Mouse (Mus musculus): ENCODE results near the gene Ppm1h. TPM values are rescaled to one million over a fixed set of nuclear protein-coding genes. Genes with fewer than 3 reads are reported as not detected.

The Ppm1h gene
- polyA plus RNA-seq, 1 experiment from 2014 or later: 3.6 TPM

DNA sequence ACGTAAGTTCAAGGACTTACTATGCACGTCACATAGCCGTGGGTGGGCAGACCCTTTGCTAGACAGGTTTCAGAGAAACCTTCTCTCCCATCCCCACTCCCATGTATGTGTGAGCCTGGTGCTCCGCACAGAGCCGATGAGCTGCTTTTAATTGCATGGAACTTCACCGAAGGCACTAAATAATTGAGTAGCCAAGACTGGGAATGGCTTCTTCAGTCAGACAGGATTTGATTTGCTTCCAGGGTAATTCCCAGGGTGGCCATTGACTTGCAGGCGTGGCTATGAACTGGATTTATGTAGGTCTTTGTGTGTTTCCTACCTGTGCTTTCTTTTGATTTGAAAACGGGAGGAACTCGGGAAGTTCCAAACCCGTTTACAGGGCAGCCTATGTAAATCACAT, 202.9 kb downstream of the Ppm1h start:
- ATAC-seq (replicated peaks; ENCODE audit: low FRiP score) (no peak), DNase-seq (ENCODE audit: low spot score) (no peak)
- Histone ChIP-seq H3K4me3 (ENCODE audit: low read depth, low read length) (no peak overlapping the region), H3K9me3 (ENCODE audit: control insufficient read depth, low read length) (no peaks in the 10 kb centered on the region), H3K4me2 (ENCODE audit: low read depth, low read length, severe bottlenecking) (no peak overlapping the region), H3K27me3 (ENCODE audit: control insufficient read depth, insufficient read depth, low read length) (no peaks in the 10 kb centered on the region), H3K9ac (ENCODE audit: low read length) (no peak overlapping the region), H3K4me1 (replicated peaks; ENCODE audit: control insufficient read depth, insufficient read depth, low read length) (peaks cover 15% of the 10 kb centered on the region; the same call in 1 of the 2 replicates), H3K27ac (ENCODE audit: low read depth, low read length) (no peak overlapping the region), H3K36me3 (ENCODE audit: control insufficient read depth, insufficient read depth, low read length) (no peaks in the 10 kb centered on the region)
- WGBS: 87% methylated on average over 10 of the region's 10 CpGs

DNA sequence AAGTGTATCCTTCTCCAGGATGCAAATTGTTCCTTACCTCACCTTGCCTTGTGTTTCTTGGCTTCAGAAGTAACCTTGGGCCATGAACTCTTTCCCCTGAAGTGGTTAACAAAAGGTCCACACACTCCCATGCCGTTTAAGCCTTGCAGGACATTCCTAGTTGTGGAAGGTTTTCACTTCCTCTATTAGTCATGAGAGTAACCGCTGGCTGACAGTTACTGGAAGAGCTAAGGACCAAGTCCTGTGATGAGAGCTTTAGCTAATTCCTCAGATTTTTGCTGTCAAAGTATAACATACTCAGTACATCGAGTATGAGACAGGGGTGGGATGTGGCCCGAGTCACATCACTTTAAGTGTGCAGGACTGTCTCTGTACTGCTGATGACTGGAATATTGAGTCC, 204.1 kb downstream of the Ppm1h start:
- no peak overlapping the region for H3K4me3 ChIP-seq (ENCODE audit: low read depth, low read length)
- H3K4me2 ChIP-seq (ENCODE audit: low read depth, low read length, severe bottlenecking): no peak overlapping the region
- DNase-seq (ENCODE audit: low spot score) (no peak), ATAC-seq (replicated peaks; ENCODE audit: low FRiP score) (no peak)
- H3K27me3 ChIP-seq (ENCODE audit: control insufficient read depth, insufficient read depth, low read length): no peaks in the 10 kb centered on the region
- WGBS: 86% methylated on average over 4 of the region's 4 CpGs
- H3K4me1 ChIP-seq (replicated peaks; ENCODE audit: control insufficient read depth, insufficient read depth, low read length): peaks cover 26% of the 10 kb centered on the region
- H3K27ac ChIP-seq (ENCODE audit: low read depth, low read length): no peak overlapping the region
- no peak overlapping the region for H3K9ac ChIP-seq (ENCODE audit: low read length)
- no peaks in the 10 kb centered on the region for H3K9me3 ChIP-seq (ENCODE audit: control insufficient read depth, low read length)
- no peaks in the 10 kb centered on the region for H3K36me3 ChIP-seq (ENCODE audit: control insufficient read depth, insufficient read depth, low read length)

DNA sequence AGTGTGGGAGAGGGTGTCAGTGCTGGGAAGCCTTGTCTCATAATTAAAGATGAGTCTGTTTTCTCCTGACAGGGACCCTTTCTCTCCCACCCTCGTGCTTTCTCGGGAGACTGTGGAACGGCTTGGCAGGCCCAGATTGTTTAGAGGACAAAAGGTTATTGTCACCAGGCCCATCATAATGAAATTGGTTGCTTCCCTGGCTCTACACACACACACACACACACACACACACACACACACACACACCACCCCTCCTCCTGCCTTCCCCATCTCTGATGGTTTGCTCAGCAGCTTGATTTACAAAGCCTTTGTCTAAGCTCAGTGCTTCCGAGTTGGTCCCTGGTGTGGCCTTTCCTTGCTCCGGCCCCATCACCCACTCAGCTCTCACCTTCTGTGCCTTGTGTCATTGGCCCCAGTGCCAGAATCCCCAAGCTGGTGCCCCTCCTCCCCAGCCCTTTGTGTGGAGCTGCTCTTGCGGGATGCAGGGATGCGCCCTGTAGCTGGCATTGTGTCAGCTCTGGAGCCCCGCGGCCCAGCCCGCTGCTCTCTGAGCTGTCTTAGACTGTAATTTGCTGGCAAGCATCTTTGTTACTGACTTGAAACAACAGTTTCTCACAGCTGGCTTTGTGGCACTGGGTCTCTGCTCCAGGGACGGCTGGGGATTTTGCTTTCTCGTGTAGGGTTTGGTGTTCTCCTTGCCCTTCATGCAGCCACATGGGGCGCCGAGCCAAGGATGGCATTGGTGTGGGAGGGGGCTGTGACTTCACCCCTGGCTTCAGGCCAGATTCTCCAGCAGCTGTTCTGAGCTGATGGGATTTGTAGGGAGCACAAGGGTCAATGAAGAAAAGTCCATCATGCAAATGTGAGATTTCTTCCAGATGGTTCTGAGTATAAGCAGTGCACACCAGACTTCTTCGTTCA, 205.5 kb downstream of the Ppm1h start:
- no peaks in the 10 kb centered on the region for H3K27me3 ChIP-seq (ENCODE audit: control insufficient read depth, insufficient read depth, low read length)
- no peaks in the 10 kb centered on the region for H3K9me3 ChIP-seq (ENCODE audit: control insufficient read depth, low read length)
- WGBS: 9% methylated on average over 15 of the region's 15 CpGs
- no peaks in the 10 kb centered on the region for H3K36me3 ChIP-seq (ENCODE audit: control insufficient read depth, insufficient read depth, low read length)
- peak overlapping the region; percentile 35 for H3K4me2 ChIP-seq (ENCODE audit: low read depth, low read length, severe bottlenecking)
- H3K4me1 ChIP-seq (replicated peaks; ENCODE audit: control insufficient read depth, insufficient read depth, low read length): peaks cover 30% of the 10 kb centered on the region
- peak overlapping the region; percentile 91 for H3K27ac ChIP-seq (ENCODE audit: low read depth, low read length)
- peak overlapping the region; percentile 61 for H3K9ac ChIP-seq (ENCODE audit: low read length)
- peak; percentile 72 for ATAC-seq (replicated peaks; ENCODE audit: low FRiP score)
- peak; percentile 81 for DNase-seq (ENCODE audit: low spot score)
- no peak overlapping the region for H3K4me3 ChIP-seq (ENCODE audit: low read depth, low read length)

DNA sequence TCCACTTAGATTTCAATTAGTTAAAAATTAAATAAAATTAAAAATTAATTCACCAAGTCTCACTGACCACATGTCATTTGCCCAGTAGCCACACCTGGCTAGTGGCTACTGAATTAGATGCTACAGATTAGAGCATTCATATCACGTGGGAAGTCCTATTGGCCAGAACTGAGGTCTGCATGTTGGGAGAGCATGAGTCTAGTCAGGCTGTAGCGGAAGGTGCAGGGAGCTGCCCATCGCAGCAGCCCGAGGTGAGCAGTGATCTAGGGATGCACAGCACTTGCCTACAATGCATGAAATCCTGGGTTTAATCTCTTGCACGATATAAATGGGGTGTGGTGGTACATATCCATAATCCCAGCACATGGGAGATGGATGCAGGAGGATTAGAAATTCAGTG, 206.7 kb downstream of the Ppm1h start:
- Histone ChIP-seq H3K27ac (ENCODE audit: low read depth, low read length) (no peak overlapping the region), H3K9me3 (ENCODE audit: control insufficient read depth, low read length) (no peaks in the 10 kb centered on the region), H3K4me1 (replicated peaks; ENCODE audit: control insufficient read depth, insufficient read depth, low read length) (peaks cover 30% of the 10 kb centered on the region), H3K4me3 (ENCODE audit: low read depth, low read length) (no peak overlapping the region), H3K9ac (ENCODE audit: low read length) (no peak overlapping the region; the same call in 1 of the 2 replicates), H3K4me2 (ENCODE audit: low read depth, low read length, severe bottlenecking) (no peak overlapping the region), H3K36me3 (ENCODE audit: control insufficient read depth, insufficient read depth, low read length) (no peaks in the 10 kb centered on the region), H3K27me3 (ENCODE audit: control insufficient read depth, insufficient read depth, low read length) (no peaks in the 10 kb centered on the region)
- WGBS: 80% methylated on average over 5 of the region's 5 CpGs
- DNase-seq (ENCODE audit: low spot score) (no peak), ATAC-seq (replicated peaks; ENCODE audit: low FRiP score) (no peak)

DNA sequence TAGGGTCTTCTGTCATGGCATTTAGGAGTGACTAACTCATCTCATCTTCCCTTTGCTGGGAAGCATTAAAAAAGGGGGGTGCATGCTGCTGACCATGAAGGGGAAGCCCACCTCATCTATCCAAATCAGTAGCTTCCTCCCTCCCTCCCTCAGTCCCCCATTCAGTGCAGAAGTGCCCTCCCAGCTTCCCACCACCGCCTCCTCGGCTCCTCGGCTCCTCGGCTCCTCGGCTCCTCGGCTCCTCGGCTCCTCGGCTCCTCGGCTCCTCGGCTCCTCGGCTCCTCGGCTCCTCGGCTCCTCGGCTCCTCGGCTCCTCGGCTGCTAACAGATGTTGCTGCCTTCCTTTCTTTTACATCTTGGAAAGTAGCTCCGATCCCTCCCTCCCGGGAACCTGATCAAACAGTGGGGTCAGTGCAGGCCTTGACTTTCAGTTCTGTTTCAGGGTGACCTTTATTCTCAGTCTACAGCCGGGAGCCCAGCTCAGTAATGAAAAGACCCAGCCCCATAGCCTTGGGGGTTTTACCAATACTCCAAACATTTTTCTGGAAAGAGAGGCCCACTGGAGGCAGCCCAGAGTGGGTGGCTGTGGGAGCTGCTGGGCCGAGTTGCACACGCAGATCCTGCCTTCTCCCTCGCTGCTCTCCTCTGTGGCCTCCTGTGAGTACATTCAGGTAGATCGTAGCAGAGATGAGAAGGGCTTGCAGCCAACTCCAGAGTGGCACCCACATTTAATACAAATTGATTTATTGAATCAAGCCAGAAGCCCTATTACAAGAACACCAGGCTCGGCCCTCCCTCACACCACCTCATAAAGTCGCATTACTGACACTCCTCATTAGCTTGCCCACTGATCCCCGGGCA, 207.7 kb downstream of the Ppm1h start:
- H3K9me3 ChIP-seq (ENCODE audit: control insufficient read depth, low read length): no peaks in the 10 kb centered on the region
- WGBS: 2% methylated on average over 20 of the region's 26 CpGs
- H3K27ac ChIP-seq (ENCODE audit: low read depth, low read length): peak overlapping the region; percentile 87
- H3K4me3 ChIP-seq (ENCODE audit: low read depth, low read length): peak overlapping the region; percentile 9; the same call in 1 of the 2 replicates
- peak overlapping the region; percentile 40; the same call in 1 of the 2 replicates for H3K4me2 ChIP-seq (ENCODE audit: low read depth, low read length, severe bottlenecking)
- DNase-seq (ENCODE audit: low spot score): peak; percentile 77
- peak overlapping the region; percentile 59 for H3K9ac ChIP-seq (ENCODE audit: low read length)
- no peaks in the 10 kb centered on the region for H3K27me3 ChIP-seq (ENCODE audit: control insufficient read depth, insufficient read depth, low read length)
- peak; percentile 58 for ATAC-seq (replicated peaks; ENCODE audit: low FRiP score)
- H3K36me3 ChIP-seq (ENCODE audit: control insufficient read depth, insufficient read depth, low read length): no peaks in the 10 kb centered on the region
- H3K4me1 ChIP-seq (replicated peaks; ENCODE audit: control insufficient read depth, insufficient read depth, low read length): peaks cover 30% of the 10 kb centered on the region

DNA sequence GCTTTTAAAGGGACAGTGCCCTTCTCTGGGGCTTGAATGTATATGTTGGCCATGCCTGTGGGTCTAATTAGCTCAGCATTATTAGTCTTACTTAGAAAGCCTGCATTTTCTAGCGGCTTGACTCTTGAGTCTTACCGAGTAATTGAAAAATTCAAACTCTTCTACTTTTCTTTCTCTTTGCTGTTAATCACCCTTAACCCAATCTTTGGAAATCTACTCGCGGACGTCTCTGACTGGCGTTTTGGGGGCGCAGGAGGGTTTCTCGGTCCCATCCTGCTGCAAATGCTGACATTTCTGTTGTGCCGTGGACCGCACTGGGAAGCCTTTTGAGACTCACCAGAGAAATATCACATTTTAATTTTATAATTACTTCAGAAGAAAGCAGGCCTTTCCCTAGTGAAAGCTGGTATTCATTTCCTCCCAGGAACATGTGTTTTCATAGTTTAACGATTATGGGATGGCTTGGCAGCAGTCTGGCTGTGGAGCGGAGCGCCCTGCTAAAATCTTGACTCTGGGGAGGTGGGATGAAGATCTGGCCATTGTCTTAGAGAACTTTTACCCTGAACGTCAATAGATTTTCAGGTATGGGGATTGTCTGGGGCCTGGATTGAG, 208.5 kb downstream of the Ppm1h start:
- 24% methylated on average over 14 of the region's 14 CpGs for WGBS
- no peak for DNase-seq (ENCODE audit: low spot score)
- ATAC-seq (replicated peaks; ENCODE audit: low FRiP score): no peak

DNA sequence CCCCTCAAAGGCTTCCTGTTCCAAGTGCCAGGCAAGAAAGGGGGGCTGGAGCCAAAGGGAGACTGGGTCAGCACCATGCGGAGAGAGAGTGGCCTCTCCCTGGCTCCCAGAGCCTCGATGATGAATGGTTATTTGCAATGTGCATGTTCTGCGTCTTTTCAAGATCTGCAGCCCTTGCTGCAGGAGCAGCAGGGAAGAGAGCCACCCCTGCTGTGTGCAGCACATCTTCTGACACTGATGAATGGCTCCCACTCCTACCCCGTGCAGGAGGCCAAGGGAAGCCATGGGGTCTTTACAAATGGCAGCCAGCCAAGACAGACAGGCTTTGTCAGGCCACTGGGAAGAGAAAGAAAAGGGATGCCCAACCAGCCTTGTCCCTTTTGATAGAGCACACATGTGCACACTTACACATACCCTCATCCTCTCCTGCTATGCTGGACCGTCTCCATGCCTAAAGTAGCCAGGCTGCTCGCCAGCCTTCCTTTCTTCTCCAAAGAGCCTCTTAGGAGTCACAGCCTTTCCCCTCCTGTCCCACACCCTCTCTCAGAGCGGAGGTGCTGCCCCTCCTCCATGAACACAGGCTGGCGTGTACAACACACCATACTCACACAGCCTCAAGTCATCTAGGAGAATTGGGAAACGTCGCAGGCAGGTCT, 209.1 kb downstream of the Ppm1h start:
- peak overlapping the region; percentile 59; the same call in 1 of the 2 replicates for H3K9ac ChIP-seq (ENCODE audit: low read length)
- no peaks in the 10 kb centered on the region for H3K27me3 ChIP-seq (ENCODE audit: control insufficient read depth, insufficient read depth, low read length)
- H3K36me3 ChIP-seq (ENCODE audit: control insufficient read depth, insufficient read depth, low read length): no peaks in the 10 kb centered on the region
- ATAC-seq (replicated peaks; ENCODE audit: low FRiP score): 0 out of 2 replicates have a peak, but pooled peaks have one; percentile 6
- 28% methylated on average over 10 of the region's 10 CpGs for WGBS
- peak overlapping the region; percentile 40; the same call in 1 of the 2 replicates for H3K4me2 ChIP-seq (ENCODE audit: low read depth, low read length, severe bottlenecking)
- H3K9me3 ChIP-seq (ENCODE audit: control insufficient read depth, low read length): no peaks in the 10 kb centered on the region
- H3K4me1 ChIP-seq (replicated peaks; ENCODE audit: control insufficient read depth, insufficient read depth, low read length): peaks cover 30% of the 10 kb centered on the region
- H3K27ac ChIP-seq (ENCODE audit: low read depth, low read length): peak overlapping the region; percentile 87
- H3K4me3 ChIP-seq (ENCODE audit: low read depth, low read length): no peak overlapping the region
- DNase-seq (ENCODE audit: low spot score): peak; percentile 62

More for the DNA sequence above, 208.5 kb downstream of the Ppm1h start:
- Histone ChIP-seq H3K4me2 (ENCODE audit: low read depth, low read length, severe bottlenecking) (peak overlapping the region; percentile 40; the same call in 1 of the 2 replicates), H3K36me3 (ENCODE audit: control insufficient read depth, insufficient read depth, low read length) (no peaks in the 10 kb centered on the region), H3K9ac (ENCODE audit: low read length) (peak overlapping the region; percentile 59), H3K27me3 (ENCODE audit: control insufficient read depth, insufficient read depth, low read length) (no peaks in the 10 kb centered on the region), H3K27ac (ENCODE audit: low read depth, low read length) (peak overlapping the region; percentile 87), H3K9me3 (ENCODE audit: control insufficient read depth, low read length) (no peaks in the 10 kb centered on the region), H3K4me1 (replicated peaks; ENCODE audit: control insufficient read depth, insufficient read depth, low read length) (peaks cover 30% of the 10 kb centered on the region), H3K4me3 (ENCODE audit: low read depth, low read length) (peak overlapping the region; percentile 9; the same call in 1 of the 2 replicates)

Measured in forebrain, embryonic 11.5 days (tissue).